Mouse (Mus musculus) embryo, embryonic 9.5 days (tissue): Measurements from ENCODE around the gene E430018J23Rik.
"Not testable (repeated sequence)": the region's sequence is repeated elsewhere in the genome, so short reads cannot be mapped to it uniquely, and the experiment has no call there.

ENCODE experiments used
- DNase-seq: peaks from one replicate; pipeline ENCODE4 v3.0.0-alpha.2; 2017; ENCODE audit errors: extremely low spot score

E430018J23Rik gene

DNA sequence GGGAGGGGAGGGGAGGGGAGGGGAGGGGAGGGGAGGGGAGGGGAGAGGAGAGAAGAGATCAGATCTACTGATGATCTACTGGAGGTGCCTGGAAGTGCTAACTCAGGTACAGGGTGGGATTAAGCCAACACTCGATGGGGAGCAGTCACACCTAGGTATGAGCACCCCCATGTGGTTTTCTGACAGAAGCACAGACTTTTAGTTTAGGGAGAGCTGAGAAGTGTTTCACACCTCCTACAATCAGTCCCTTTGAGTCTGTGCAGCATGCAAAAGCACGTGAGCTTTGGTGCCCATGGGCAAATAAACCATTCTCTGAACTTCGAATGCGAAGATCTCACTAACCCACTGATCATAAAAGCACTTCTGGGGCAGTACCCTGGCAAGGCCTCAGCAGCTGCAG, 51.1 kb downstream of the E430018J23Rik start:
- DNase-seq, result no peak

DNA sequence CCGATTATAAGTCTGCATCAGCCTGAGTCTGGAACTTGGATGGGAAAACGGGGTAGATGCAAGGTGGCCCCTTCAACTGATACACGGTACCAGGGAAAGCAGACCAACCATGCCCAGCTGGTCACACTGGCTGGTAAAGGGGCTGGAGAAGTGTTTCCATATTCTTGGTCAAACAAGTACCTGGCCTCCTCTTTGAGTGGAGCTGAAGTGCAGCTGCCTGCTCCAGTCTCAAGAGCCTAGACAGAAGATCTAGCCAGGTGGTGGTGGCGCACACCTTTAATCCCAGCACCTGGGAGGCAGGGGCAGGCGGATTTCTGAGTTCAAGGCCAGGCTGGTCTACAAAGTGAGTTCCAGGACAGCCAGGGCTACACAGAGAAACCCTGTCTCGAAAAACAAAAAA, 51.6 kb downstream of the E430018J23Rik start:
- not testable (repeated sequence) for DNase-seq

DNA sequence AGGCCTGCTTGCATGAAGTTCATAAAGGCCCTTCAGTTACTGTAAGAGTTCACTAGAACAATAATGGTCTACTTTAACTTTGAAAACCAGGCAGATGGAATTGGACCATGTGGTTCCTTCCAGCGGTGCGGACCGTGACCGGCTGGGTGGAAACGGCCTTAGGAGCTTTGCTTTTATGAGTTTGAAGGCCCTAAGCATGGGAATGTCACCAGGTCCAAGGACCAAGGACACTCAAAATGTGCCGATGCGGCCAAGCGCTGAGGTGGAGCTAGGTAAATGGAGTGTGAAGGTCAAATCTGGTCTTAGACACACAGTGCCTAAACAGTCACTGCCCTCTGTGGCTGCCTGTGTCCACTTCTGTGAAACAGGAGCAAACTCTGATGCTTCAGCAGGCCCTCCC, 52.1 kb downstream of the E430018J23Rik start:
- no peak for DNase-seq
